Mouse (Mus musculus) lung, postnatal 0 days (tissue): ENCODE data around the gene Grin1. TPM values are rescaled to one million over a fixed set of nuclear protein-coding genes. Genes with fewer than 3 reads are reported as not detected.

Experiments used
- ATAC-seq: fragments of 200-750 bp; cut with Nextera tagmentation; 2 replicates; pipeline ENCODE4 v1.8.0; 2017; ENCODE audit warnings: moderate library complexity
- DNase-seq: peaks from one replicate; pipeline ENCODE4 v3.0.0-alpha.2; 2016; ENCODE audit warnings: low spot score
- H3K27ac ChIP-seq: fragments of 300-500 bp; sonication (generic); 2 replicates; pipeline ENCODE4 v1.5.1; 2014; ENCODE audit warnings: antibody characterized with exemption, mild to moderate bottlenecking, low read length, mixed read lengths
- H3K27me3 ChIP-seq: fragments of 300-500 bp; sonication (generic); replicated peaks from 2 replicates; pipeline ENCODE4 v1.6.1; 2014; ENCODE audit warnings: low read length, mixed read lengths; ENCODE audit not compliant: insufficient read depth
- H3K36me3 ChIP-seq: fragments of 300-500 bp; sonication (generic); 2 replicates; pipeline ENCODE4 v1.6.1; 2014; ENCODE audit warnings: low read length, mixed read lengths; ENCODE audit not compliant: insufficient read depth
- H3K4me1 ChIP-seq: fragments of 300-500 bp; sonication (generic); 2 replicates; pipeline ENCODE4 v1.6.1; 2014; ENCODE audit warnings: antibody characterized with exemption, low read depth, low read length, mixed read lengths; ENCODE audit not compliant: insufficient read depth
- H3K4me2 ChIP-seq: fragments of 300-500 bp; sonication (generic); replicated peaks from 2 replicates; pipeline ENCODE4 v1.6.1; 2014; ENCODE audit warnings: low read depth, mild to moderate bottlenecking, low read length, moderate library complexity, mixed read lengths
- H3K4me3 ChIP-seq: fragments of 300-500 bp; sonication (generic); 2 replicates; pipeline ENCODE4 v1.5.1; 2014; ENCODE audit warnings: low read depth, low read length
- H3K9ac ChIP-seq: fragments of 300-500 bp; sonication (generic); replicated peaks from 2 replicates; pipeline ENCODE4 v1.6.1; 2014; ENCODE audit warnings: low read depth, mild to moderate bottlenecking
- H3K9me3 ChIP-seq: fragments of 300-500 bp; sonication (generic); 2 replicates; pipeline ENCODE4 v1.6.1; 2016; ENCODE audit warnings: low read length, mixed read lengths
- CTCF ChIP-seq: IDR thresholded peaks from 2 replicates; pipeline ENCODE4 v1.5.1; 2016; ENCODE audit warnings: antibody characterized with exemption, mild to moderate bottlenecking
- EP300 ChIP-seq: IDR thresholded peaks from 2 replicates; pipeline ENCODE4 v1.6.1; 2016; ENCODE audit warnings: antibody characterized with exemption, mild to moderate bottlenecking, control low read depth
- WGBS: fragments of 180-500 bp; shearing (Covaris S2); extraction: QIAGEN DNeasy Blood & Tissue Kit; methylation state at CpG from one replicate; pipeline ENCODE4 v1.1.7; 2014; 5-methylcytosine and 5-hydroxymethylcytosine counted together
- polyA plus RNA-seq: library from polyadenylated mRNA; unstranded; fragments of >200 nt; fragmentation: Nextera tagmentation; extraction: Ambion mirVana; gene quantifications from 2 replicates; pipeline ENCODE4 v1.2.1, GENCODE M21; 2015

Gene Grin1
- polyA plus RNA-seq, 1 experiment from 2014 or later = 0.36 TPM

GRCm38 (mm10) chr2:25359848-25360247 lies 40.9 kb upstream of the Grin1 start:
- H3K27me3 ChIP-seq = no peaks in the 10 kb centered on the region
- peaks cover 14% of the 10 kb centered on the region; the same call in 1 of the 2 replicates for H3K4me1 ChIP-seq
- H3K36me3 ChIP-seq = 0 out of 2 replicates have a peak, but pooled peaks cover 4% of the 10 kb centered on the region
- H3K4me2 ChIP-seq = no peak overlapping the region
- H3K27ac ChIP-seq = no peak overlapping the region
- ATAC-seq (no peak), DNase-seq (no peak)
- no peak for TF ChIP-seq CTCF
- no peak for TF ChIP-seq EP300
- H3K9ac ChIP-seq = no peak overlapping the region
- no peak overlapping the region for H3K4me3 ChIP-seq
- WGBS = 69% methylated on average over 4 of the region's 4 CpGs
- no peaks in the 10 kb centered on the region for H3K9me3 ChIP-seq

- WGBS = 3% methylated on average over 13 of the region's 13 CpGs
- Histone ChIP-seq H3K9ac (peak within 1 kb of the TSS; percentile 19; the same call in 1 of the 2 replicates), H3K27me3 (no peaks in the 10 kb centered on the region), H3K4me2 (peak within 1 kb of the TSS; percentile 65), H3K4me3 (peak within 1 kb of the TSS; percentile 33), H3K36me3 (0 out of 2 replicates have a peak, but pooled peaks cover 3% of the 10 kb centered on the region), H3K27ac (no peak within 1 kb of the TSS), H3K4me1 (peaks cover 8% of the 10 kb centered on the region; the same call in 1 of the 2 replicates), H3K9me3 (no peaks in the 10 kb centered on the region)
- DNase-seq = peak; percentile 80
- peak; percentile 83 for ATAC-seq
- TF ChIP-seq CTCF = no peak
- TF ChIP-seq EP300 = no peak
These were observed 37.5 kb upstream of the Grin1 start, which contains the start of gene Dpp7 for GRCm38 (mm10) chr2:25356208-25357079. Gene Dpp7, minus strand, starts transcription at chr2:25356359.

GRCm38 (mm10) chr2:25355419-25356066 lies 36.6 kb upstream of the Grin1 start:
- Histone ChIP-seq H3K27ac (no peak overlapping the region), H3K4me2 (peak overlapping the region; percentile 65), H3K4me3 (peak overlapping the region; percentile 33), H3K9me3 (no peaks in the 10 kb centered on the region), H3K36me3 (peaks cover 10% of the 10 kb centered on the region; the same call in 1 of the 2 replicates), H3K4me1 (peaks cover 8% of the 10 kb centered on the region; the same call in 1 of the 2 replicates), H3K27me3 (no peaks in the 10 kb centered on the region), H3K9ac (no peak overlapping the region)
- no peak; the same call in 1 of the 2 replicates for ATAC-seq
- no peak for DNase-seq
- 39% methylated on average over 18 of the region's 18 CpGs for WGBS
- TF ChIP-seq CTCF (no peak), EP300 (no peak)

- Histone ChIP-seq H3K36me3 (peaks cover 24% of the 10 kb centered on the region), H3K27ac (no peak overlapping the region), H3K9me3 (no peaks in the 10 kb centered on the region), H3K27me3 (no peaks in the 10 kb centered on the region), H3K4me1 (peaks cover 8% of the 10 kb centered on the region; the same call in 1 of the 2 replicates), H3K4me2 (no peak overlapping the region), H3K9ac (no peak overlapping the region), H3K4me3 (no peak overlapping the region)
- no peak for DNase-seq
- 80% methylated on average over 6 of the region's 6 CpGs for WGBS
- TF ChIP-seq EP300 (no peak), CTCF (no peak)
- no peak for ATAC-seq
These were observed 35.2 kb upstream of the Grin1 start for GRCm38 (mm10) chr2:25354211-25354610.

- H3K9me3 ChIP-seq = no peaks in the 10 kb centered on the region
- peaks cover under 1% of the 10 kb centered on the region; the same call in 1 of the 2 replicates for H3K4me1 ChIP-seq
- ATAC-seq (no peak), DNase-seq (no peak)
- H3K9ac ChIP-seq = no peak overlapping the region
- H3K4me2 ChIP-seq = no peak overlapping the region
- TF ChIP-seq CTCF (no peak), EP300 (no peak)
- 97% methylated on average over 3 of the region's 3 CpGs for WGBS
- H3K27me3 ChIP-seq = no peaks in the 10 kb centered on the region
- H3K36me3 ChIP-seq = peaks cover 35% of the 10 kb centered on the region
- H3K27ac ChIP-seq = no peak overlapping the region
- H3K4me3 ChIP-seq = no peak overlapping the region
These were observed 31.7 kb upstream of the Grin1 start for GRCm38 (mm10) chr2:25350701-25351100.

GRCm38 (mm10) chr2:25349499-25349898 lies 30.5 kb upstream of the Grin1 start:
- Histone ChIP-seq H3K27ac (no peak overlapping the region), H3K36me3 (peaks cover 38% of the 10 kb centered on the region), H3K9ac (no peak overlapping the region), H3K9me3 (no peaks in the 10 kb centered on the region), H3K4me1 (no peaks in the 10 kb centered on the region), H3K4me3 (no peak overlapping the region), H3K27me3 (no peaks in the 10 kb centered on the region), H3K4me2 (no peak overlapping the region)
- WGBS = 92% methylated on average over 4 of the region's 4 CpGs
- ATAC-seq (no peak), DNase-seq (no peak)
- TF ChIP-seq EP300 (no peak), CTCF (no peak)
